Mouse (Mus musculus): ENCODE measurements at regions not wholly inside any gene's neighbourhood (a gene's known extent, or its start where the extent isn't known, plus 50 kb on each side); places are given as distances from the start of the nearest gene placed in this dataset.

GRCm38 (mm10) chr9:31587671-31588070 lies 123.4 kb upstream of the Tmem45b start:
- DNase-seq (ENCODE audit: low spot score in 2 of 2): no peak

- DNase-seq (ENCODE audit: low spot score in 2 of 2): no peak
Observed at GRCm38 (mm10) chr9:31583983-31584382, 119.7 kb upstream of the Tmem45b start.

GRCm38 (mm10) chr9:31582947-31583346 lies 118.7 kb upstream of the Tmem45b start:
- no peak for DNase-seq (ENCODE audit: low spot score in 2 of 2)

- no peak for DNase-seq (ENCODE audit: low spot score in 2 of 2)
Observed at GRCm38 (mm10) chr9:31578506-31579173, 114.4 kb upstream of the Tmem45b start.

- DNase-seq (ENCODE audit: low spot score in 2 of 2): no peak
Observed at GRCm38 (mm10) chr9:31577066-31577465, 112.8 kb upstream of the Tmem45b start.

- DNase-seq (ENCODE audit: low spot score in 2 of 2): no peak
Observed at GRCm38 (mm10) chr9:31567029-31567428, 102.8 kb upstream of the Tmem45b start.

- DNase-seq (ENCODE audit: low spot score in 2 of 2): no peak
Observed at GRCm38 (mm10) chr9:31566257-31567007, 102.2 kb upstream of the Tmem45b start.

GRCm38 (mm10) chr9:31564996-31565773 lies 100.9 kb upstream of the Tmem45b start:
- no peak for DNase-seq (ENCODE audit: low spot score in 2 of 2)

- no peak for DNase-seq (ENCODE audit: low spot score in 2 of 2)
Observed at GRCm38 (mm10) chr9:31563541-31563940, 99.3 kb upstream of the Tmem45b start.

- no peak for DNase-seq (ENCODE audit: low spot score in 2 of 2)
Observed at GRCm38 (mm10) chr9:31560226-31560556, 95.9 kb upstream of the Tmem45b start.

- peak; percentile 14 to 52 for DNase-seq (ENCODE audit: low spot score in 2 of 2)
Observed at GRCm38 (mm10) chr9:31559506-31560225, 95.4 kb upstream of the Tmem45b start.

GRCm38 (mm10) chr9:31543691-31544052 lies 79.4 kb upstream of the Tmem45b start:
- no peak for DNase-seq (ENCODE audit: low spot score in 2 of 2)

- peak; percentile 56 to 61 for DNase-seq (ENCODE audit: low spot score in 2 of 2)
Observed at GRCm38 (mm10) chr9:31542909-31543690, 78.8 kb upstream of the Tmem45b start.

GRCm38 (mm10) chr9:31541615-31542191 lies 77.4 kb upstream of the Tmem45b start:
- no peak for DNase-seq (ENCODE audit: low spot score in 2 of 2)

GRCm38 (mm10) chr9:31538458-31539210 lies 74.4 kb upstream of the Tmem45b start:
- DNase-seq (ENCODE audit: low spot score in 2 of 2): no peak

- DNase-seq (ENCODE audit: low spot score in 2 of 2): no peak
Observed at GRCm38 (mm10) chr9:31529021-31529420, 64.8 kb upstream of the Tmem45b start.

GRCm38 (mm10) chr9:31527216-31527615 lies 63.0 kb upstream of the Tmem45b start:
- DNase-seq (ENCODE audit: low spot score in 2 of 2): no peak

Measured in adrenal gland, postnatal 4 days (tissue).